In the genomic region with DNA sequence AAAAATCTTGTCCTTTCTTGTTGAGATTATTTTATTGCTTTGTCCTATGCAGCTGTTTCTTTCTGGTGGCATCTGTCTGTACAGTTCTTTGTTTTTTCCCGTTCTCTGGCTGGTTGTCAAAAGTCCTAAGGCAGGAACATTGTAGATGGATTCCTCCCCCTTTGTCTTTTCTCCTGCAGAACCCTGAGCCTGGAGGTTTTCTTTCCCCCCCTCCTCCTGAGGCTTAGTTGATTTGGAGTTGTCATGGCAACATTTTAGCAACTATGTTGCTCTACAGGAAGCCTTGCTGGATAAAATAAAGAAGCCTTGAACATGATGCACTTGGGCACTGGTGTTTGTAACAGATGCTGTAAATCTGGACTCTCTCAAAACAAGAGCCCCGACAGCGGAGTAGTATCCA, we compare ENCODE assay signal across 8 mouse cellular contexts. TPM values are rescaled to one million over a fixed set of nuclear protein-coding genes. Genes with fewer than 3 reads are reported as not detected.
DNase-seq lines count a peak whose midpoint lies in the region; ATAC-seq and TF ChIP-seq lines count a peak whose summit lies in the region.

No protein-coding gene starts in this region.

- 13% methylated on average over 3 of the region's 3 CpGs for WGBS in hindbrain, postnatal 0 days
- 48% methylated on average over 3 of the region's 3 CpGs for WGBS in midbrain, embryonic 11.5 days

- peak overlapping the region; percentile 71 for H3K4me2 ChIP-seq in hindbrain, postnatal 0 days (ENCODE audit: low read depth, low read length)
- H3K4me2 ChIP-seq in midbrain, embryonic 11.5 days, result peak overlapping the region; percentile 40

- no peaks in the 10 kb centered on the region for H3K9me3 ChIP-seq in hindbrain, postnatal 0 days (ENCODE audit: low read length)
- H3K9me3 ChIP-seq in midbrain, embryonic 11.5 days (ENCODE audit: control insufficient read depth, low read length), result no peaks in the 10 kb centered on the region

- peak overlapping the region; percentile 86 for H3K4me3 ChIP-seq in left cerebral cortex, adult 2 months
- peak overlapping the region; percentile 87 for H3K4me3 ChIP-seq in hindbrain, postnatal 0 days (ENCODE audit: low read length)
- peak overlapping the region; percentile 93 for H3K4me3 ChIP-seq in midbrain, embryonic 11.5 days (ENCODE audit: low read depth, low read length)

- no peak for TF ChIP-seq CTCF in left cerebral cortex, adult 2 months (IDR thresholded peaks at IDR 0.05)
- no peak for TF ChIP-seq CTCF in hindbrain, postnatal 0 days (IDR thresholded peaks at IDR 0.05; ENCODE audit: low read depth)

- H3K9ac ChIP-seq in hindbrain, postnatal 0 days (replicated peaks; ENCODE audit: low read length), result peak overlapping the region; percentile 92
- H3K9ac ChIP-seq in midbrain, embryonic 11.5 days (ENCODE audit: low read length), result peak overlapping the region; percentile 93

- no peak for DNase-seq in left cerebral cortex, adult 2 months (ENCODE audit: extremely low spot score in 1 of 2, low spot score in 2 of 2)
- DNase-seq in left cerebral cortex, adult 11 months (ENCODE audit: low spot score), result no peak
- DNase-seq in MN1 (ENCODE audit: low spot score), result peak; percentile 76
- peak; percentile 21 for DNase-seq in fat pad, adult 2 months (ENCODE audit: extremely low read depth, low read depth, low spot score)
- peak; percentile 68 for DNase-seq in hindbrain, postnatal 0 days (ENCODE audit: low spot score)
- DNase-seq in midbrain, embryonic 11.5 days (ENCODE audit: low spot score, missing footprints), result peak; percentile 89
- DNase-seq in gastrocnemius, adult 8-10 months (ENCODE audit: low spot score in 2 of 2), result no peak

- ATAC-seq in hindbrain, postnatal 0 days, result no peak
- ATAC-seq in midbrain, embryonic 11.5 days (ENCODE audit: low FRiP score), result peak; percentile 3; the same call in 1 of the 2 replicates
- ATAC-seq in megakaryocyte progenitor cell, adult 5-6 weeks (replicated peaks; ENCODE audit: poor library complexity), result no peak

- peaks cover 18% of the 10 kb centered on the region for H3K36me3 ChIP-seq in hindbrain, postnatal 0 days (ENCODE audit: insufficient read depth, low read length)
- H3K36me3 ChIP-seq in midbrain, embryonic 11.5 days (ENCODE audit: control insufficient read depth, insufficient read depth, low read length), result peaks cover 14% of the 10 kb centered on the region

- H3K27ac ChIP-seq in left cerebral cortex, adult 2 months, result peak overlapping the region; percentile 99
- peak overlapping the region; percentile 96 for H3K27ac ChIP-seq in hindbrain, postnatal 0 days
- H3K27ac ChIP-seq in midbrain, embryonic 11.5 days (ENCODE audit: low read depth, low read length), result peak overlapping the region; percentile 45; the same call in 1 of the 2 replicates

- intact Hi-C loops in left cerebral cortex, adult 2 months (cut with DNase I), result loop anchor here (2.0 to 5.0 kb wide), 3 partner anchors 58 to 300 kb away; a partner anchor contains a TSS

- H3K4me1 ChIP-seq in hindbrain, postnatal 0 days (ENCODE audit: insufficient read depth, low read length), result peaks cover 4% of the 10 kb centered on the region; the same call in 1 of the 2 replicates
- H3K4me1 ChIP-seq in midbrain, embryonic 11.5 days (ENCODE audit: control insufficient read depth, insufficient read depth, low read length), result peaks cover 9% of the 10 kb centered on the region; the same call in 1 of the 2 replicates

- no peaks in the 10 kb centered on the region for H3K27me3 ChIP-seq in hindbrain, postnatal 0 days (ENCODE audit: insufficient read depth, low read length)
- H3K27me3 ChIP-seq in midbrain, embryonic 11.5 days (ENCODE audit: control insufficient read depth, insufficient read depth, low read length), result peaks cover 4% of the 10 kb centered on the region; the same call in 1 of the 2 replicates

RNA-seq across cellular contexts. Expression of a gene that starts 1.3 kb away (rescaled TPM):
- 100 to 1,000 TPM in 1 of 2 experiments, 10 to 100 TPM in 1; 99.7 to 106 TPM for total RNA-seq in left cerebral cortex, adult 2 months (2021)
- 133 and 148 TPM in 2 replicates for total RNA-seq in hindbrain, postnatal 0 days (2014; rRNA removed)
- polyA plus RNA-seq in hindbrain, postnatal 0 days (2015; fragmentation: Nextera tagmentation; extraction: Ambion mirVana), result 132 and 141 TPM in 2 replicates
- polyA plus RNA-seq in midbrain, embryonic 11.5 days (2014; fragmentation: Nextera tagmentation; extraction: Ambion mirVana), result 152 and 154 TPM in 2 replicates
- total RNA-seq in megakaryocyte progenitor cell, adult 5-6 weeks (2015), result 16.3 and 17.1 TPM in 2 replicates
- 61.3 and 64.3 TPM in 2 replicates for total RNA-seq in megakaryocyte progenitor cell, adult 5-6 weeks (2017)
- total RNA-seq in gastrocnemius, adult 8-10 months (2022), result 10 to 100 TPM; 29.3 to 35.5 (median 33.0) TPM

RNA-seq across cellular contexts. Expression of a gene that starts 6.2 kb away (rescaled TPM):
- total RNA-seq in left cerebral cortex, adult 2 months (2021), result 1 to 10 TPM; 2.9 to 4.3 TPM
- 1.5 TPM in 1 of 2 replicates, not detected in the other for total RNA-seq in hindbrain, postnatal 0 days (2014; rRNA removed)
- polyA plus RNA-seq in hindbrain, postnatal 0 days (2015; fragmentation: Nextera tagmentation; extraction: Ambion mirVana), result 2.3 and 2.7 TPM in 2 replicates
- polyA plus RNA-seq in midbrain, embryonic 11.5 days (2014; fragmentation: Nextera tagmentation; extraction: Ambion mirVana), result 2.1 and 4.0 TPM in 2 replicates
- total RNA-seq in megakaryocyte progenitor cell, adult 5-6 weeks (2015), result 0.42 and 0.67 TPM in 2 replicates
- total RNA-seq in megakaryocyte progenitor cell, adult 5-6 weeks (2017), result 1.9 and 3.8 TPM in 2 replicates
- total RNA-seq in gastrocnemius, adult 8-10 months (2022), result under 1 TPM in 2 of 4 experiments, not detected in 2; 0.51 to 0.58 TPM

RNA-seq across cellular contexts. Expression of a gene that starts 23.7 kb away (rescaled TPM):
- 1 to 10 TPM; 2.0 to 2.2 TPM for total RNA-seq in left cerebral cortex, adult 2 months (2021)
- 0.52 and 1.3 TPM in 2 replicates for total RNA-seq in hindbrain, postnatal 0 days (2014; rRNA removed)
- polyA plus RNA-seq in hindbrain, postnatal 0 days (2015; fragmentation: Nextera tagmentation; extraction: Ambion mirVana), result 0.77 and 0.84 TPM in 2 replicates
- polyA plus RNA-seq in midbrain, embryonic 11.5 days (2014; fragmentation: Nextera tagmentation; extraction: Ambion mirVana), result 0.38 and 0.57 TPM in 2 replicates
- 30.2 and 31.7 TPM in 2 replicates for total RNA-seq in megakaryocyte progenitor cell, adult 5-6 weeks (2015)
- 68.0 and 70.5 TPM in 2 replicates for total RNA-seq in megakaryocyte progenitor cell, adult 5-6 weeks (2017)
- total RNA-seq in gastrocnemius, adult 8-10 months (2022), result under 1 TPM; 0.34 to 0.63 (median 0.44) TPM

RNA-seq across cellular contexts. Expression of a gene that starts 24.9 kb away (rescaled TPM):
- 1 to 10 TPM; 4.9 to 6.2 TPM for total RNA-seq in left cerebral cortex, adult 2 months (2021)
- 5.7 and 8.2 TPM in 2 replicates for total RNA-seq in hindbrain, postnatal 0 days (2014; rRNA removed)
- polyA plus RNA-seq in hindbrain, postnatal 0 days (2015; fragmentation: Nextera tagmentation; extraction: Ambion mirVana), result 14.2 and 14.4 TPM in 2 replicates
- polyA plus RNA-seq in midbrain, embryonic 11.5 days (2014; fragmentation: Nextera tagmentation; extraction: Ambion mirVana), result 9.9 and 13.1 TPM in 2 replicates
- 0.15 and 0.44 TPM in 2 replicates for total RNA-seq in megakaryocyte progenitor cell, adult 5-6 weeks (2015)
- total RNA-seq in megakaryocyte progenitor cell, adult 5-6 weeks (2017), result 0.68 TPM in 1 of 2 replicates, not detected in the other
- 1 to 10 TPM; 3.6 to 5.9 (median 4.2) TPM for total RNA-seq in gastrocnemius, adult 8-10 months (2022)

RNA-seq across cellular contexts. Expression of a gene that starts 42.5 kb away (rescaled TPM):
- total RNA-seq in left cerebral cortex, adult 2 months (2021), result 1 to 10 TPM; 3.0 to 3.1 TPM
- 2.8 and 5.0 TPM in 2 replicates for total RNA-seq in hindbrain, postnatal 0 days (2014; rRNA removed)
- 3.8 and 4.9 TPM in 2 replicates for polyA plus RNA-seq in hindbrain, postnatal 0 days (2015; fragmentation: Nextera tagmentation; extraction: Ambion mirVana)
- 0.49 and 0.65 TPM in 2 replicates for polyA plus RNA-seq in midbrain, embryonic 11.5 days (2014; fragmentation: Nextera tagmentation; extraction: Ambion mirVana)
- 0.15 and 0.49 TPM in 2 replicates for total RNA-seq in megakaryocyte progenitor cell, adult 5-6 weeks (2015)
- 0.37 and 0.84 TPM in 2 replicates for total RNA-seq in megakaryocyte progenitor cell, adult 5-6 weeks (2017)
- not detected for total RNA-seq in gastrocnemius, adult 8-10 months (2022)

Comparison
In these comparisons a context has a peak if more than half of its experiments do, and no peak if none do; other contexts are left out.
1. DNase-seq: peak in MN1 (single experiment), fat pad, adult 2 months (single experiment), hindbrain, postnatal 0 days (single experiment) and midbrain, embryonic 11.5 days (single experiment); none in left cerebral cortex, adult 2 months (0 of 2), left cerebral cortex, adult 11 months (single experiment) and gastrocnemius, adult 8-10 months (0 of 2).
2. H3K27ac ChIP-seq: peak in every context shown above with its lines; median percentile 99 in left cerebral cortex, adult 2 months; 96 in hindbrain, postnatal 0 days; 45 in midbrain, embryonic 11.5 days.
3. RNA of a gene that starts 23.7 kb away (total RNA-seq): 30.2 to 70.5 TPM in megakaryocyte progenitor cell, adult 5-6 weeks; 2.0 to 2.2 TPM in left cerebral cortex, adult 2 months, 0.34 to 0.63 TPM in gastrocnemius, adult 8-10 months and 0.52 to 1.3 TPM in hindbrain, postnatal 0 days; every median in the first group is over 4 times any median in the second.
4. Peak in every context shown above with its lines, with median percentiles within 50 percentile points of each other: H3K4me3 ChIP-seq.